Mouse (Mus musculus): ENCODE measurements around the gene Crtc1. TPM values are rescaled to one million over a fixed set of nuclear protein-coding genes. Genes with fewer than 3 reads are reported as not detected.

Gene Crtc1
- polyA plus RNA-seq, 1 experiment: 20.4 TPM

DNA sequence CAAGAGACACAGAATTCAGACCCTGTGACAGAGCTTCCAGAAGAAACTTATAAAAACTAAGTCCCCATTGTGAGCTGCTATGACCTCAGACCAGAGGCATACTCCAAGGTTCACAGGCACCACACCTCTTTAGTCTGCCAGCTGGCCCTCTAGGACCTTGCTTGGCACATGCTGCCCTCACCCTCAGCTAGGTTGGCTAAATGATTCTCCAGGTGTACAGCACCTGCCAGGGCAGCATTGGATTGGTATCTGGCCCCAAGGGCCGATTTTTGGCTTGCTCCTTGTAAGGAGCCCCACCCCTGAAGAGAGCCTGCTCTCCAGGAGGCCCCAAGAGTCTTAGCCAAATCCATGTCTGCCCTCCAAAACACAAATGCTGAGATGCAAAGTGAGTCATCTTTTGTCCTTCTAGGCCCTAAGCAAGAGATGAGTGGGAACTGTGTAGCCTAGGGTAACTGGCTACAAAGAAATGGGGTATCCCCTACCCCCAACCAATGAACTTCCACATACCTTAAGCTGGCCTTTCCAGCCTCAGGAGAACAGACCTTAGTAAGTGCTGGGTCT, 91.4 kb downstream of the Crtc1 start:
- Histone ChIP-seq H3K4me1 (ENCODE audit: control insufficient read depth, insufficient read depth, low read length) (peaks cover 27% of the 10 kb centered on the region), H3K4me3 (replicated peaks; ENCODE audit: extremely low read depth, low read depth, low read length) (no peak overlapping the region)
- 50% methylated on average over 1 of the region's 1 CpGs for WGBS
- no peak for DNase-seq
- TF ChIP-seq CTCF (IDR thresholded peaks at IDR 0.05; ENCODE audit: insufficient read depth, low read length) (no peak), POLR2A (IDR thresholded peaks at IDR 0.05; ENCODE audit: borderline replicate concordance, extremely low read depth, low read depth, low read length) (no peak)

DNA sequence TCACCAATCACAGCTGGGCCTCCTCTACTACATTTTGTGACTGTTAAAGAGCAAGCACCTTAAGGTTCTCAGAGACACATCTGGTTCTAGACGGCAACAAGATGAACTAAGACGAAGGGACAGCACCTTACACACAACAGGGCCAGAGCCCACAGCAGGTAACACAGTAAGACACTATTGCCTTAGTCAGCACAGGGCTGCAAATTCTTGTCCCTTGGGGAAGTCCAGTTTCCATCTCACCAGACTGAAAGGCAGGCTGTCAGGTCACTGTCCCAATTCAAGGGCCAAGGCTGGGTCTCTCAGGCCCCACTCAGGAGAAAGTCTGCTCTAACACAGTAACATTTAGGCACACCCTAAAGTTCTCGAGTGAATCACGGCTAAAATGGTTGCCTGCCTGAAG, 91.9 kb downstream of the Crtc1 start:
- TF ChIP-seq CTCF (IDR thresholded peaks at IDR 0.05; ENCODE audit: insufficient read depth, low read length): no peak
- no peak for TF ChIP-seq POLR2A (IDR thresholded peaks at IDR 0.05; ENCODE audit: borderline replicate concordance, extremely low read depth, low read depth, low read length)
- WGBS: 62% methylated on average over 4 of the region's 4 CpGs
- Histone ChIP-seq H3K4me1 (ENCODE audit: control insufficient read depth, insufficient read depth, low read length) (peaks cover 27% of the 10 kb centered on the region), H3K4me3 (replicated peaks; ENCODE audit: extremely low read depth, low read depth, low read length) (no peak overlapping the region)
- no peak for DNase-seq

DNA sequence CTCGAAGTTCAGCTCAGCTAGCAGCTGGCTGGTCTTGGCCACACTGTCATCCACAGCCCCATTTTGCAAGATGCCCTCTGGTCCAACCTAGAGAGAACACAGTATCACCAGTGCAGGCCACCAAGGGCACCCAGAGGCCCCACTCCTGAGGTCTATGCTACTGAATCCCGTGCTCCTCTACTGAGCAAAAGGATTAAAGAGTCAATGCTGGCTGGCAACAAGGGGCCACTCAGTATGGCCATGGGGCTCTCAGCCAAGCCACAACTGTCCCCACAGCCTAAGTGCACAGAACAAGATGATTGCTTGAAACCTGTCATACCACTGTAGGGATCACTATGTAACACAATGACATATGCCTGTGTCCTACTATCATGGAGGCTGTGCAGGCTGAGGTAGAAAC, 95.1 kb downstream of the Crtc1 start:
- Histone ChIP-seq H3K4me1 (ENCODE audit: control insufficient read depth, insufficient read depth, low read length) (peaks cover 11% of the 10 kb centered on the region), H3K4me3 (replicated peaks; ENCODE audit: extremely low read depth, low read depth, low read length) (no peak overlapping the region)
- TF ChIP-seq POLR2A (IDR thresholded peaks at IDR 0.05; ENCODE audit: borderline replicate concordance, extremely low read depth, low read depth, low read length) (no peak), CTCF (IDR thresholded peaks at IDR 0.05; ENCODE audit: insufficient read depth, low read length) (no peak)
- no peak for DNase-seq
- 67% methylated on average over 2 of the region's 2 CpGs for WGBS

DNA sequence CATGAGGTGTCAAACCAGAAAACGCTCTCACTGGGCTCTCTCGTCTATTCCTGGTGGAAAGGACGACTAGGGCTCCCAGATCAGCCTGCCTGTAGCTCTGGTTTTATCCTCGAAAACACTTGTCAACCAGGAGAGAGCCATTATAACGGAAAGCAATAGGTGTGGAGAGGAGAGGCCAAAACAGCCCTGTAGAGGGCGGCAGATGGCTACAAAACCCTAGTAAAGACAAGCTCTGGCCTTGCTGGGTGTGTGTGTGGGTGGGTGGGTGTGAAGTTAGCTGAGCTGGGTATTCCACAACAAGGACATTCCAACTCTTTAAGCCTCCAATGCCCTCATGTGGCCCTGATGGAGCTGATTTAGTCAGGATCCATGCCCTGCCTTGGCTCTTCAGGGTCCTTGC, 95.7 kb downstream of the Crtc1 start:
- H3K4me1 ChIP-seq (ENCODE audit: control insufficient read depth, insufficient read depth, low read length): peaks cover 9% of the 10 kb centered on the region
- TF ChIP-seq CTCF (IDR thresholded peaks at IDR 0.05; ENCODE audit: insufficient read depth, low read length): peak; percentile 36; the same call in 1 of the 2 replicates
- TF ChIP-seq POLR2A (IDR thresholded peaks at IDR 0.05; ENCODE audit: borderline replicate concordance, extremely low read depth, low read depth, low read length): no peak
- 64% methylated on average over 6 of the region's 6 CpGs for WGBS
- H3K4me3 ChIP-seq (replicated peaks; ENCODE audit: extremely low read depth, low read depth, low read length): no peak overlapping the region
- DNase-seq: no peak

DNA sequence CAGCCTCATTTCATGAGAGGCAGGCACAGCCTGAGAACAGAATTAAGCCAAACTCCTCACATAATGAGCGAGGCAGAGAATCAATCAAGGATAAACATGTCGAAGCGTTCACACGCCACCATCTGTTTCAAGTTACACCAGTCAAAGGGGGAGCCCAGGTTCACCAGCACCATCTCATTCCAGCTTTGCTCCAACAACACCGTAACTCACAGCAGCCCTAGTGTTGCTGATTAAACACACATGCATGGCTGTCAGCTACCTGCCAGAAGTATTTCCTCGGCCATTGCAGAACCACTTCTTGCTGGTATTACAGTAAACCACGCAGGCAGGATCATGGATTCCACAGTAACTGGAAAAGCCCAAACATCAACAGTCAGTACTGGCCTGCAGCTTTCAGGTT, 96.3 kb downstream of the Crtc1 start:
- 78% methylated on average over 7 of the region's 7 CpGs for WGBS

GRCm38 (mm10) chr8:70342007-70342406, 97.4 kb downstream of the Crtc1 start:
- WGBS: 74% methylated on average over 14 of the region's 14 CpGs
- no peaks in the 10 kb centered on the region for H3K4me1 ChIP-seq (ENCODE audit: control insufficient read depth, insufficient read depth, low read length)
- no peak for DNase-seq
- TF ChIP-seq POLR2A (IDR thresholded peaks at IDR 0.05; ENCODE audit: borderline replicate concordance, extremely low read depth, low read depth, low read length) (no peak), CTCF (IDR thresholded peaks at IDR 0.05; ENCODE audit: insufficient read depth, low read length) (no peak)
- H3K4me3 ChIP-seq (replicated peaks; ENCODE audit: extremely low read depth, low read depth, low read length): no peak overlapping the region

More for the DNA sequence above, 96.3 kb downstream of the Crtc1 start:
- Histone ChIP-seq H3K4me1 (ENCODE audit: control insufficient read depth, insufficient read depth, low read length) (peaks cover 5% of the 10 kb centered on the region), H3K4me3 (replicated peaks; ENCODE audit: extremely low read depth, low read depth, low read length) (no peak overlapping the region)
- no peak for DNase-seq
- TF ChIP-seq CTCF (IDR thresholded peaks at IDR 0.05; ENCODE audit: insufficient read depth, low read length) (no peak), POLR2A (IDR thresholded peaks at IDR 0.05; ENCODE audit: borderline replicate concordance, extremely low read depth, low read depth, low read length) (no peak)

DNA sequence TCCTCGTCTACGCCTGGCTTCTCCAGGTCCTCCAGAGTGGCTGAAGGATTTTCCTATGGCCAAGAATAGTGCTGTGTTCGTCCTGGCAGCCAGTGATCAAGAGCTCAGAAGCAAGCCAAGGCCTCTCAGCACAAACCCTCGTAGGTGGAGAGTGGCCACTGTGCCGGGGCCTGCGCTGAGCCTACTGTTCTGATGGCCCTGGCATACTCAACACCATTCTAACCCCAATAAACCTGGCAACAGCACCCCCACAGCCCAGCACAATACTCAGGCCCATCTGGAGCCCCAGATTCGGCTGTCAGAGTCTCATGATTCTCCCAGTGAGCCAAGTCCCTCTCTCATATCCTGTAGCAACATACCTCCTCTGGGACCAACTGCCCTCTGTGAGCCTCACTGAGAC, 98.7 kb downstream of the Crtc1 start:
- 88% methylated on average over 7 of the region's 7 CpGs for WGBS
- TF ChIP-seq CTCF (IDR thresholded peaks at IDR 0.05; ENCODE audit: insufficient read depth, low read length) (no peak), POLR2A (IDR thresholded peaks at IDR 0.05; ENCODE audit: borderline replicate concordance, extremely low read depth, low read depth, low read length) (no peak)
- H3K4me1 ChIP-seq (ENCODE audit: control insufficient read depth, insufficient read depth, low read length): no peaks in the 10 kb centered on the region
- DNase-seq: no peak
- no peak overlapping the region for H3K4me3 ChIP-seq (replicated peaks; ENCODE audit: extremely low read depth, low read depth, low read length)

- no peaks in the 10 kb centered on the region for H3K4me1 ChIP-seq (ENCODE audit: control insufficient read depth, insufficient read depth, low read length)
- TF ChIP-seq CTCF (IDR thresholded peaks at IDR 0.05; ENCODE audit: insufficient read depth, low read length): no peak
- no peak for TF ChIP-seq POLR2A (IDR thresholded peaks at IDR 0.05; ENCODE audit: borderline replicate concordance, extremely low read depth, low read depth, low read length)
- no peak for DNase-seq
- WGBS: 87% methylated on average over 7 of the region's 7 CpGs
- no peak overlapping the region for H3K4me3 ChIP-seq (replicated peaks; ENCODE audit: extremely low read depth, low read depth, low read length)
Observed at GRCm38 (mm10) chr8:70338931-70339330, 100.4 kb downstream of the Crtc1 start.

DNA sequence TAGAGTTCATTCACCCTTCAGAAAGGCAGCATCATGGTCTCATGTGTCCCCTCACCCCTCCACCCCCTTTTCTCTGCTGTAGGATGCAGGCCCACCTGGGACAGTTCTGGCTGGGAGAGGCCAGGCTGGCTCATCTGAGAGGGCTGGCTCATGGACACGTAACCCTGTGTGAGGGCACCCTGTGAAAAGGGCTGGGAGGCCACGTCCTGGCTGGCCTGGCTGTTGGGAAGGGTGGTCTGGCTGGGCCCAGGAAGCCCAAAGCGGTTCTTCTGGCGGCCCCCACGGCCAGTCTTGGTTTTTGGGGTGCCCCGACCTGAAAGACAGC, 106.5 kb downstream of the Crtc1 start:
- Histone ChIP-seq H3K4me3 (replicated peaks; ENCODE audit: extremely low read depth, low read depth, low read length) (no peak overlapping the region), H3K4me1 (ENCODE audit: control insufficient read depth, insufficient read depth, low read length) (no peaks in the 10 kb centered on the region)
- TF ChIP-seq POLR2A (IDR thresholded peaks at IDR 0.05; ENCODE audit: borderline replicate concordance, extremely low read depth, low read depth, low read length) (no peak), CTCF (IDR thresholded peaks at IDR 0.05; ENCODE audit: insufficient read depth, low read length) (no peak)
- DNase-seq: no peak
- 93% methylated on average over 6 of the region's 6 CpGs for WGBS

Other genes starting within 250 kb of the Crtc1 start
- gene Slc25a42, start 227.3 kb downstream of the Crtc1 start, polyA plus RNA-seq (2012; rRNA removed): 26.9 and 29.6 TPM in 2 replicates
- 26.6 and 31.0 TPM in 2 replicates for gene Sugp2, start 205.4 kb downstream of the Crtc1 start, polyA plus RNA-seq (2012; rRNA removed)
- gene Armc6, start 205.1 kb downstream of the Crtc1 start, polyA plus RNA-seq (2012; rRNA removed): 14.5 and 15.1 TPM in 2 replicates
- gene Homer3, start 156.8 kb downstream of the Crtc1 start, polyA plus RNA-seq (2012; rRNA removed): 75.0 and 111 TPM in 2 replicates
- 37.2 and 43.0 TPM in 2 replicates for gene Ddx49, start 137.1 kb downstream of the Crtc1 start, polyA plus RNA-seq (2012; rRNA removed)
- 308 and 342 TPM in 2 replicates for gene Cope, start 137.1 kb downstream of the Crtc1 start, polyA plus RNA-seq (2012; rRNA removed)
- 2.7 TPM in 2 replicates for gene Cers1, start 123.8 kb downstream of the Crtc1 start, polyA plus RNA-seq (2012; rRNA removed)
- 1.1 and 1.5 TPM in 2 replicates for gene Gdf1, start 109.8 kb downstream of the Crtc1 start, polyA plus RNA-seq (2012; rRNA removed)
- gene Upf1, start 86.3 kb downstream of the Crtc1 start, polyA plus RNA-seq (2012; rRNA removed): 35.8 and 36.7 TPM in 2 replicates
- gene Comp, start 66.0 kb downstream of the Crtc1 start, polyA plus RNA-seq (2012; rRNA removed): 0.51 and 1.3 TPM in 2 replicates
- 51.3 and 57.2 TPM in 2 replicates for gene Klhl26, start 37.4 kb upstream of the Crtc1 start, polyA plus RNA-seq (2012; rRNA removed)
- gene Tmem59l, start 47.8 kb upstream of the Crtc1 start, polyA plus RNA-seq (2012; rRNA removed): 10.5 and 12.2 TPM in 2 replicates
- gene Crlf1, start 53.6 kb upstream of the Crtc1 start, polyA plus RNA-seq (2012; rRNA removed): 27.7 and 34.3 TPM in 2 replicates
- 145 and 178 TPM in 2 replicates for gene Rex1bd, start 67.2 kb upstream of the Crtc1 start, polyA plus RNA-seq (2012; rRNA removed)
- gene Uba52, start 71.2 kb upstream of the Crtc1 start, polyA plus RNA-seq (2012; rRNA removed): 370 and 371 TPM in 2 replicates
- gene Fkbp8, start 88.1 kb upstream of the Crtc1 start, polyA plus RNA-seq (2012; rRNA removed): 361 and 369 TPM in 2 replicates
- gene Kxd1, start 88.4 kb upstream of the Crtc1 start, polyA plus RNA-seq (2012; rRNA removed): 48.7 and 54.6 TPM in 2 replicates
- 29.6 and 32.9 TPM in 2 replicates for gene Ell, start 99.9 kb upstream of the Crtc1 start, polyA plus RNA-seq (2012; rRNA removed)
- 102 and 112 TPM in 2 replicates for gene Isyna1, start 154.8 kb upstream of the Crtc1 start, polyA plus RNA-seq (2012; rRNA removed)
- 228 and 351 TPM in 2 replicates for gene Ssbp4, start 169.3 kb upstream of the Crtc1 start, polyA plus RNA-seq (2012; rRNA removed)
- 10.4 and 10.5 TPM in 2 replicates for gene Lrrc25, start 176.6 kb upstream of the Crtc1 start, polyA plus RNA-seq (2012; rRNA removed)
- 5.4 and 6.6 TPM in 2 replicates for gene Gdf15, start 192.9 kb upstream of the Crtc1 start, polyA plus RNA-seq (2012; rRNA removed)
- 32.2 and 33.7 TPM in 2 replicates for gene Pgpep1, start 220.8 kb upstream of the Crtc1 start, polyA plus RNA-seq (2012; rRNA removed)
- 75.2 and 76.3 TPM in 2 replicates for gene Lsm4, start 233.7 kb upstream of the Crtc1 start, polyA plus RNA-seq (2012; rRNA removed)